Mouse (Mus musculus): Measurements from ENCODE around the gene Slc9a5. TPM values are rescaled to one million over a fixed set of nuclear protein-coding genes. Genes with fewer than 3 reads are reported as not detected.

The Slc9a5 gene
- polyA plus RNA-seq, 1 experiment from 2014 or later: 0.94 TPM

- Histone ChIP-seq H3K36me3 (peaks cover 69% of the 10 kb centered on the region), H3K9me3 (replicated peaks) (no peaks in the 10 kb centered on the region), H3K9ac (no peak overlapping the region), H3K4me1 (replicated peaks) (peaks cover 13% of the 10 kb centered on the region), H3K4me3 (no peak overlapping the region), H3K4me2 (no peak overlapping the region), H3K27me3 (no peaks in the 10 kb centered on the region), H3K27ac (no peak overlapping the region)
- no peak for ATAC-seq (replicated peaks; ENCODE audit: insufficient number of reproducible peaks, insufficient read depth, low FRiP score, low read depth)
- 92% methylated on average over 12 of the region's 12 CpGs for WGBS
Measured at GRCm38 (mm10) chr8:105330325-105330724, 18.3 kb upstream of the Slc9a5 start.

- Histone ChIP-seq H3K36me3 (peaks cover 79% of the 10 kb centered on the region), H3K4me2 (no peak overlapping the region), H3K27me3 (no peaks in the 10 kb centered on the region), H3K9ac (no peak overlapping the region), H3K27ac (no peak overlapping the region), H3K4me3 (no peak overlapping the region), H3K4me1 (replicated peaks) (peaks cover 9% of the 10 kb centered on the region), H3K9me3 (replicated peaks) (no peaks in the 10 kb centered on the region)
- 91% methylated on average over 22 of the region's 22 CpGs for WGBS
- no peak for ATAC-seq (replicated peaks; ENCODE audit: insufficient number of reproducible peaks, insufficient read depth, low FRiP score, low read depth)
Measured at GRCm38 (mm10) chr8:105331469-105331868, 17.2 kb upstream of the Slc9a5 start.

DNA sequence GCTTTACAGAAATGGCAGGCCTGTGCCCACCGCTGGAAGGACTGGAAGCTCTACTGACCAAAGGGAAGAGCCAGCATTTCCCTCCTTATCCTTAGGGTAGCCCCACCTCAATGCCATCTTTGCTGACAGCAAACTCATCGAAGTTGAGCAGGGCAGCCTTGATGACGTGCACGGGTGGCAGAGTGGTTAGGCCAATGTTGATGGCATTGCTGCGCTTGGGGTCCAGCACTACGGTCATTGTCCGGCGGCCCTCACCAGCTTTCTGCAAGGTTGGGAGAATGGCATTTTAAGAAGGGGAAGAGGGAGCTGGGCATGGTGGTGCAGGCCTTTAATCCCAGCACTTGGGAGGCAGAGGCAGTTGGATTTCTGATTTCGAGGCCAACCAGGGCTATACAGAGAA is 16.7 kb upstream of the Slc9a5 start:
- H3K36me3 ChIP-seq: peaks cover 83% of the 10 kb centered on the region
- ATAC-seq (replicated peaks; ENCODE audit: insufficient number of reproducible peaks, insufficient read depth, low FRiP score, low read depth): no peak
- no peaks in the 10 kb centered on the region for H3K9me3 ChIP-seq (replicated peaks)
- no peak overlapping the region for H3K9ac ChIP-seq
- H3K4me2 ChIP-seq: no peak overlapping the region
- WGBS: 89% methylated on average over 9 of the region's 9 CpGs
- no peaks in the 10 kb centered on the region for H3K27me3 ChIP-seq
- H3K27ac ChIP-seq: no peak overlapping the region
- peaks cover 7% of the 10 kb centered on the region for H3K4me1 ChIP-seq (replicated peaks)
- no peak overlapping the region for H3K4me3 ChIP-seq

DNA sequence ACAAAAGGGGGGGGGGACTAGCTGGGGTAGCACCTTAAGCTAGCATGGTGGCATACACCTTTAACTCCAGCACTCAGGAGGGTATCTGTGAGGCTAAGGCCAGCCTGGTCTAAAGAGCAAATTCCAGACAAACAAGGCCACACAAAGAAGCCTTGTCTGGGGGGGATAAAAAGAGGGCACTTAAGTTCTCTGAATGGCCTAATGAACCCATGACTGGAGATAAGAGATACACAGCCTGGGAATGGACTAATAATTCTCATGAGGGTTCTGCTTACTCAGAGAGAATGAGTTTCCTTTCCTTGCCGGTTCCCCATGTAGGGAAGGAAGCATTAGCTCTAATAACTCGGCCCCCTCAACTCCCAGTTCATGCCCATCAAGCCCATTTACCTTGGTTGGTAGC is 16.1 kb upstream of the Slc9a5 start:
- H3K9me3 ChIP-seq (replicated peaks): no peaks in the 10 kb centered on the region
- H3K27ac ChIP-seq: no peak overlapping the region
- peaks cover under 1% of the 10 kb centered on the region for H3K4me1 ChIP-seq (replicated peaks)
- 53% methylated on average over 2 of the region's 2 CpGs for WGBS
- ATAC-seq (replicated peaks; ENCODE audit: insufficient number of reproducible peaks, insufficient read depth, low FRiP score, low read depth): no peak
- H3K36me3 ChIP-seq: peaks cover 89% of the 10 kb centered on the region
- H3K4me2 ChIP-seq: no peak overlapping the region
- no peak overlapping the region for H3K9ac ChIP-seq
- H3K4me3 ChIP-seq: no peak overlapping the region
- no peaks in the 10 kb centered on the region for H3K27me3 ChIP-seq

DNA sequence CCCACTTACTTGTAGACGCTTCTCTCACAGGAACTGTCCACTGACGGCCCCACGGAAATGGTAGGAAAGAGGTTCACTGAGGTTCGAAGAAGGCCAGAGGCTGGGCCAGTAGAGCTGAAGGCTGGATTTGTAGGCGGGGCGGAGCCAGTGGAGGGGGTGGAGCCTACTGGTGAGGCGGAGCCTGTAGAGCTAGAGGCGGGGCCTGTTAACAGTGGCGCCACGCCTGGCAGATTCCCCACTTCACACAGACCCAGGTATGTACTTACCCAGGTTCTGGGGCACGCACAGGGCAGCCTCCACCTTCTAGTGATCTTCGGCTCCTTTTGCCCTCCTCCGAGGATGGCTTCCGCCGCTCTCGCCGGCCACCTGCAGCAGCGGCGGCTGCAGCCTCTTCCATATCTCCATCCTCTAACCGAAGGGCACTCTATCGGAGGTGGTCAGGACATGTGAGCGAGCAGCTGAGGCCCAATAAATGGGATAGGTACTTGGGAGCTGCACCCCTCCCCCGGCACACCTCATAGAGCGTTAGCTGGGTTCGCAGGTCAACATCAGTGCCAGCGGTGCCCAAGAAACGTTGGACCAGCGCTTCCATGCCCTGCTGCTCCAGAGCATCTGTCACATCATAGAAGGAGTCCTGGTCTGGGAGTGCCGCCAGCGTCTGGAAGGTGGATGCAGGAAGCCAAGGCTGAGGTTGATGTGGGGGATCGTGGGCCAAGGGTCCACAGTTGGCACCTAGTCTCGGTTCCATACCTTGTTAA is 12.1 kb upstream of the Slc9a5 start:
- no peak overlapping the region for H3K27ac ChIP-seq
- no peaks in the 10 kb centered on the region for H3K9me3 ChIP-seq (replicated peaks)
- H3K4me3 ChIP-seq: no peak overlapping the region
- H3K9ac ChIP-seq: no peak overlapping the region
- no peak overlapping the region for H3K4me2 ChIP-seq
- peaks cover 33% of the 10 kb centered on the region for H3K4me1 ChIP-seq (replicated peaks)
- ATAC-seq (replicated peaks; ENCODE audit: insufficient number of reproducible peaks, insufficient read depth, low FRiP score, low read depth): no peak
- H3K36me3 ChIP-seq: peaks cover 59% of the 10 kb centered on the region
- 73% methylated on average over 32 of the region's 32 CpGs for WGBS
- no peaks in the 10 kb centered on the region for H3K27me3 ChIP-seq

- Histone ChIP-seq H3K9ac (no peak overlapping the region), H3K9me3 (replicated peaks) (no peaks in the 10 kb centered on the region), H3K27ac (peak overlapping the region; percentile 65), H3K27me3 (no peaks in the 10 kb centered on the region), H3K36me3 (peaks cover 36% of the 10 kb centered on the region), H3K4me3 (no peak overlapping the region), H3K4me2 (no peak overlapping the region), H3K4me1 (replicated peaks) (peaks cover 39% of the 10 kb centered on the region)
- WGBS: 15% methylated on average over 4 of the region's 4 CpGs
- no peak for ATAC-seq (replicated peaks; ENCODE audit: insufficient number of reproducible peaks, insufficient read depth, low FRiP score, low read depth)
Measured at GRCm38 (mm10) chr8:105338992-105339391, 9.7 kb upstream of the Slc9a5 start.

DNA sequence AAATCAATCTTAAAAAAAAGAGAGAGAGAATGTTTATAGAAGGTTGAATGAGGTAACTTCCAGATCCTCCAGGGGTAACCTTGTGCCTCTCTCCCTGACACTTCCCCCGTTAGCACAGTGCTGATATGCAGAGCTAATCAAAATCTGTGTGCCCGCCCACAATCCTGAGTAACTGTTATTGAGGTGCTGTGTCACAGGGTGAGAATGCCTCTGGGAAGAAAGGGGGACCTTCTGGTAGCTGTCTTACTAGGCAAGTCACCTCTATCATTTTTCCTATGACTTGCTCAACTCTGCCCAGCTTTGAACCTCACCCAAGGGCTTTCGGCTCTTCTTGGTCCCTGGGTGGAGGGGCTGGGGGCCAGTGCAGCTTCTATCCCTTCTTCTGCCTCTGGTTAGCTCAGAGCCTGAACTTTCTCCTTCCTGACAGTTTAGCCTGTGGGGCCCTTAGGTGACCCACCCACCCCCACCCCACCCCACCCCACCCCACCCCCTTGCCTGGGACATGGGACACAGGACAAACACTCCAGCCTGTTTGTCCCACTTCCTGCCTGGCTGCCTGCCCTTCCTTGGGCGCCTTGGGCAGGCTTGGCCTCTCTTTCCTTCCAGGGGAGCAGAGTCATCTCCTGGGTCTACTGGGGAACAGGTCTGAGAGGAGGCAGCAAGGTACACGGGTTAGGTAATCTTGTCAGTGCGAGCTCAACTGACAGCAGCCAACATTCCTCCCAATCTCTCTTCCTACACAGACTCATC is 8.6 kb upstream of the Slc9a5 start:
- Histone ChIP-seq H3K27me3 (no peaks in the 10 kb centered on the region), H3K4me3 (no peak overlapping the region), H3K9me3 (replicated peaks) (no peaks in the 10 kb centered on the region), H3K4me2 (no peak overlapping the region), H3K36me3 (peaks cover 26% of the 10 kb centered on the region), H3K27ac (peak overlapping the region; percentile 65), H3K4me1 (replicated peaks) (peaks cover 49% of the 10 kb centered on the region), H3K9ac (no peak overlapping the region)
- peak; percentile 18; the same call in 1 of the 2 replicates for ATAC-seq (replicated peaks; ENCODE audit: insufficient number of reproducible peaks, insufficient read depth, low FRiP score, low read depth)
- WGBS: 51% methylated on average over 6 of the region's 6 CpGs

GRCm38 (mm10) chr8:105341399-105341798 is 7.2 kb upstream of the Slc9a5 start:
- Histone ChIP-seq H3K9ac (no peak overlapping the region), H3K36me3 (peaks cover 16% of the 10 kb centered on the region), H3K4me2 (0 out of 2 replicates have a peak overlapping the region, but pooled peaks have one; percentile 10), H3K27ac (peak overlapping the region; percentile 65), H3K4me3 (no peak overlapping the region), H3K4me1 (replicated peaks) (peaks cover 63% of the 10 kb centered on the region), H3K27me3 (no peaks in the 10 kb centered on the region), H3K9me3 (replicated peaks) (no peaks in the 10 kb centered on the region)
- no peak; the same call in 1 of the 2 replicates for ATAC-seq (replicated peaks; ENCODE audit: insufficient number of reproducible peaks, insufficient read depth, low FRiP score, low read depth)
- WGBS: 22% methylated on average over 8 of the region's 8 CpGs

DNA sequence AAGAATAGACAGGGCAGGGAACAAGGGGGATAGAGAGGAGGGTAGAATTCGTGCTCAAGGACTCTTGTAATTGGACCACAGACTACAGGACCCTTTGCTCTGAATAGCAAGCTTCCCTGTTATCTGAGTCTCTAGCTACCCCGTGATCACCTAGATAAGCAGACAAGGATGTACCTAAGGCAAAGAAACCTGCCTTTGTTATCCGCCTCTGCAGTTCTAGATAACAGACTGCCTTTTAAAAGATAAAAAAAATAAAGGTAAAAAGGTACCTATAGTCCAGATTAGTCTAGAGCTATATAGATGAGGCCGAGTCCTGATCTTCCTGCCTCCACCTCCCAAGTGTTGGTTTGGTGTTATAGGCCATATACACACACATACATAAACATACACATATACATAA is 5.9 kb upstream of the Slc9a5 start:
- H3K27me3 ChIP-seq: no peaks in the 10 kb centered on the region
- peaks cover 73% of the 10 kb centered on the region for H3K4me1 ChIP-seq (replicated peaks)
- H3K36me3 ChIP-seq: peaks cover 3% of the 10 kb centered on the region
- 74% methylated on average over 4 of the region's 4 CpGs for WGBS
- H3K4me2 ChIP-seq: no peak overlapping the region
- ATAC-seq (replicated peaks; ENCODE audit: insufficient number of reproducible peaks, insufficient read depth, low FRiP score, low read depth): no peak
- no peak overlapping the region for H3K9ac ChIP-seq
- no peak overlapping the region for H3K4me3 ChIP-seq
- H3K9me3 ChIP-seq (replicated peaks): no peaks in the 10 kb centered on the region
- no peak overlapping the region for H3K27ac ChIP-seq

GRCm38 (mm10) chr8:105343791-105344574 is 4.7 kb upstream of the Slc9a5 start:
- ATAC-seq (replicated peaks; ENCODE audit: insufficient number of reproducible peaks, insufficient read depth, low FRiP score, low read depth): no peak
- Histone ChIP-seq H3K27me3 (no peaks in the 10 kb centered on the region), H3K27ac (peak overlapping the region; percentile 31; the same call in 1 of the 2 replicates), H3K4me1 (replicated peaks) (peaks cover 73% of the 10 kb centered on the region), H3K9ac (peak overlapping the region; percentile 17; the same call in 1 of the 2 replicates), H3K4me2 (peak overlapping the region; percentile 97; the same call in 1 of the 2 replicates), H3K9me3 (replicated peaks) (no peaks in the 10 kb centered on the region), H3K36me3 (no peaks in the 10 kb centered on the region), H3K4me3 (no peak overlapping the region)
- 50% methylated on average over 8 of the region's 8 CpGs for WGBS
